Mouse (Mus musculus) T-helper 17 cell (primary cell): ENCODE results near the gene Dync1i1.

Experiments used
- in situ Hi-C, 2 experiments: fragments of 300-600 bp; cut with MboI, MseI; formaldehyde crosslinking; loops; 1 replicate in 1 of 2; 2 replicates in 1 of 2; pipeline ENCODE4 v1.15.1; 2025; ENCODE audit warnings: high pct_unique_total_duplicates in 2 of 2

Dync1i1 gene

GRCm38 (mm10) chr6:5966376-5966775, 240.9 kb downstream of the Dync1i1 start:
- in situ Hi-C loops = no loop called here

DNA sequence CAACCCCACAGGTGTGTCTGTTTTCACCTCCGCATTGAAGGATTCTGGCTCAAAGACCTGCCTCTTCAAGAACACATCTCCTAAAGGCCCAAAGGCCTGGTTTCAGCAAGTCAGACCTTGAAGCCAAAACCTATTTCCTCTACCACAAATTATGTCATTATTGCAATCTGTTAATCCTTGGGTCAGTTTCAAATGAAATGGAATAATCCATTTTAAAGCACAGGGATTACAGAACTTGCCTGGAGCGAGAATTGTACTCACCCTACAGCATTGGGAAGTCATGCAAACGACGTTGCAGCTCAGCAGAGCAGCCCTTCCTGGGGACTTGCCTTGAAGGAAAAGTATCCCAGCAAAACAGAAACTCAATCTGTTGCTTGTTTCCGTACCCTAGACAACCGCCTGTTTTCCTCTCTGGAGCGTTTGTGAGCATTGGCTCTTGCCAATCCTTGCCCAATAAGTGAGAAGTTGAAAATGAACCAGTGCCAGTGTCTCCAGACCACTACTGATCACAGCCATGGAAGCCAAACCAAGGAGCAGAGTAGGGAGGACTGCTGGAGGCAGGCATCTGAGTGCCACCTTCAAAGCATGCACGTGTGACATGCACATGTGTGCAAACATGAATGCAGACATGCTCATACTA, 241.5 kb downstream of the Dync1i1 start:
- in situ Hi-C loops = no loop called here

GRCm38 (mm10) chr6:5967545-5967944, 242.1 kb downstream of the Dync1i1 start:
- in situ Hi-C loops = no loop called here

DNA sequence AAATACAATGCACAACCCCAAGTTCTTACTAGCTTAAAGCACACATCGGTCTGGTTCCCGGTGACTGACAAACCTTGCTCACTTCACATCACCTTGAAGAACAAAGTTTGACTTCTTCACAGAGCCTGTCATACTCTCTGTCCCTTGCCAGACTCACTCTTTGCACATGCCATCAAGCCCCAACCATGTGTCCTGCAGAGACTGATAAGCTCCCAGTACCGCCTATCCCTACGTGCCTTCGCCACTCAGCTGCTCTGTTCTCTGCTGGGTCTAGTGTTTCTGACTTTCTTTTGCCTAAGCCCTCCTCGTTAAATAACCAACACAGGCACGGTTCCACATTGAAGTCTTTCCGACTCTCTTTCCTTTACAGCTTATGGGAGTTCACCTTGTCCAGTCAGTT, 244.2 kb downstream of the Dync1i1 start:
- in situ Hi-C loops = no loop called here

- in situ Hi-C loops = loop anchor here in 1 of 2 experiments (25.0 kb wide), 1 partner anchor 1661 kb away; no protein-coding TSS in a partner anchor
These were observed 250.8 kb downstream of the Dync1i1 start for GRCm38 (mm10) chr6:5976241-5976640.

GRCm38 (mm10) chr6:5977238-5977920, 251.9 kb downstream of the Dync1i1 start:
- in situ Hi-C loops = loop anchor here in 1 of 2 experiments (25.0 kb wide), 1 partner anchor 1660 kb away; no protein-coding TSS in a partner anchor

DNA sequence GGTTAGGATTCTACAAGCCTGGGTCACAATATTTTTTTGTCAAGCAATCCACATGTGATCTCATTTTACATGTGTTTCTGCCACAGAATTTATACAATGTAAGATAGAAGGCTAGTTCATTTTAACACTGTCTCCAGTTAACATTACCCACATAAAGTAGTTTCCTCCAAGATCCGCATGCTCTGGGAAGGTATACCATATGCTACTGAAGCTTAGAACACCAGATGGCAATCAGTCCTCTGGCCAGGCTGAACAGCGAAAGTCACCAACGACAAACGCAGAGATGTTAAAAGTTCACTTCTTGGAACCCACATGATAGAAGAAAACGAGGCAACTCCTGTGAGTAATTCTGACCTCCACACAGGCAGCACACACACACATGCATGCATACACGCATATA, 265.8 kb downstream of the Dync1i1 start:
- in situ Hi-C loops = loop anchor here (10.0 to 25.0 kb wide), 2 partner anchors 904 to 1646 kb away; no protein-coding TSS in a partner anchor

DNA sequence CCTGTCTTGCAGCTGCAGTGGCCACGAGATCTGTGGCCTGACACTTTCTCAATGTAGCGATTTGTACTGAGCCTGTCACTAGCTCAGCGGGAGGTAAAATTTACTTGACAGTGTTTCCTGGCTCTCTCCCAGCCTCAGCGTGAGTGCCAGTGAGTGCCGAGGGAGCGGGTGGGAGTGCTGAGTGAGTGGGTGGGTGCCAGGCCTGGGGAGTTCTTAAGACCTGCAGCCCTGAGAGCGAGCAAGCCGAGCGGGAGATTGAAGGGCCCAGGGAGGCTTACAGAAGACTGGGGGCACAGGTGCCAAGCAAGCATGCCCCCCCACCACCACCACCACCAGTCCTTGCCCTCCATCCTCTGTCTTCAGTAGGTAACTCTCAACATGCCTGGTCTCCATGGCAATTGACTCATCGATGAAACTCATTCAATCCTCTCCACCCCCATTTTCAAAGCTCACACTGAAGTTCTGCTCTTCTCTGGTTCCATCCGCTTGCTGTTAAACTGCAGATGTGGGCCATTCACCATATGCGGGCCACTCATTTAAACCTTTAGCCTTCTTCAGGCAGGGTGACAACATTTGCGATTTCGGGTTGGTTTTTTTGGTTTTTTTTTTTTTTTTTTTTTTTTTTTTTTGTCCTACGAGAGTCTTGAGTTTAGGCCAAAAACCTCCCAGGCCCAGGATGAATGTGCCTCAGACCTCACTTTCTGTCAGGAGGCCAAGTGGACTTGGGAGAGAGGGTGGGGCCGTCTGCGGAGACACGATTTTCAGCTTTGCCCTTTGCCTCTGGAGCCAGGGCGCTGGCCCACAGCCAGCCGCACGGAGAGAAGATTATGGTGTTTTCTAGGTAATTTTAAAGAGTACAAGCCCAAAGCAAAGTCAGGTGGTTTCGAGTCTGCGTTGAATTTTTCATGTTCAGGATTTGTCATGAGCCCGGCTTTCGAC, 266.6 kb downstream of the Dync1i1 start:
- in situ Hi-C loops = loop anchor here (10.0 to 25.0 kb wide), 2 partner anchors 903 to 1645 kb away; no protein-coding TSS in a partner anchor

DNA sequence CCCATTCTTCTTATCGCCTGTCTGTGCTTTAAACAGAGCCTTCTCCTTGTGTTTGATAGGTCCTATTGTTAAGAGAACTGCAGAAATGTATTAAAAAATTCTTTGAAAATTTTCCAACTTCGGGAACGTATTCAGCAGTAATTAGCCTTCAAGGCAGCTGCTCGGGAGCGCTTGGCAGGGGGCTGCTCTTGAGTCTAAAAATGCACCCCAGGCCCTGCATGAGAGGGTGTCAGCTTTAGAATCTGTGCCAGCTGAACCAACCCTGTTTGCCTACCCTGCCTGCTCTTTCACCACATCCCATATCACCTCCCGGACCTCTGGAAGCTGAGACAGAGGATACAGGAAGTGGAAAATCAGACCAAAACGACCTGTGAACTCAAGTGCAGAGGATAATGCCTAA, 267.6 kb downstream of the Dync1i1 start:
- in situ Hi-C loops = loop anchor here (10.0 to 25.0 kb wide), 2 partner anchors 902 to 1644 kb away; no protein-coding TSS in a partner anchor

DNA sequence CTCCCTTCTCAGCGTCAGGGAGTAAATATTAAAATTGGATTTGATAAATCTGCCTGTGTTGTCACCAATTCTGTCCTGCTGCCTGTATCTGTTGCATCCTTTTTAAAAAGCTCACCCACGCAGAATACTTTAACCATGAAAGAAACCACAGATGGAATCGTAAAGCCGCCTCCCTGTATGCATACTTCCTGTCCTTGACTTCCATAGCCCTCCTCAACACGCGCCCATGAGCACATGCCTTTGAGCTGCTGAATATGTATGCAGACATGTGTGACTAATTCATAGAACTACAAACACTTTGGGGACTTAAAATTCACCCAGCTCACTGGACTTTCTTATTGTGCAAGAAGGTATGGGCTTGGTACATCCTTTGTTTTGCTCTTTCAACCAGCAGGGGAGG, 272.1 kb downstream of the Dync1i1 start:
- in situ Hi-C loops = loop anchor here (10.0 to 25.0 kb wide), 2 partner anchors 897 to 1640 kb away; no protein-coding TSS in a partner anchor

DNA sequence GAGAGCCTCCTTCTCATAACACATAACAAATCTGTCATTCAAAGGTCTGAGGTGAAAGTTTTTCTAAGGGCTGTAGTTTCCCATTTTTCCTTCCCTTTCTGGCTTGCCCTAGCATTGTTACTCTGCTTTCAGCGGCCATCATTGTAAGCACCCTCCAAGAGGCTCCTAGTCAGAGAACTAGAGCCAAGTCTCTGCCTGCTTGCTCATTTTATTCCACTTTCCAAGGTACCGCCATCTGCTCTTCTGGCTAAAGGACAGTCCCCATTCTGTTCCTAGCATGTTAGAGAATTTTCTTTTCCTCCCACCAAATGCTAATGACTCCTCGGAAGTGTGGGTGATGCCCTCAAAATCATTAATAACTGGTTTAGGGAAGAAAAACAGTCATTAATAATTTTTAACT, 276.6 kb downstream of the Dync1i1 start:
- in situ Hi-C loops = loop anchor here in 1 of 2 experiments (25.0 kb wide), 1 partner anchor 885 kb away; the partner anchor contains the start of gene Dlx5

- in situ Hi-C loops = loop anchor here in 1 of 2 experiments (25.0 kb wide), 1 partner anchor 882 kb away; the partner anchor contains the start of gene Dlx5
These were observed 279.5 kb downstream of the Dync1i1 start for GRCm38 (mm10) chr6:6004756-6005485.

GRCm38 (mm10) chr6:6005762-6006431, 280.5 kb downstream of the Dync1i1 start:
- in situ Hi-C loops = loop anchor here in 1 of 2 experiments (25.0 kb wide), 1 partner anchor 881 kb away; the partner anchor contains the start of gene Dlx5

- in situ Hi-C loops = loop anchor here in 1 of 2 experiments (25.0 kb wide), 1 partner anchor 876 kb away; the partner anchor contains the start of gene Dlx5
These were observed 285.9 kb downstream of the Dync1i1 start for GRCm38 (mm10) chr6:6011364-6011763.

DNA sequence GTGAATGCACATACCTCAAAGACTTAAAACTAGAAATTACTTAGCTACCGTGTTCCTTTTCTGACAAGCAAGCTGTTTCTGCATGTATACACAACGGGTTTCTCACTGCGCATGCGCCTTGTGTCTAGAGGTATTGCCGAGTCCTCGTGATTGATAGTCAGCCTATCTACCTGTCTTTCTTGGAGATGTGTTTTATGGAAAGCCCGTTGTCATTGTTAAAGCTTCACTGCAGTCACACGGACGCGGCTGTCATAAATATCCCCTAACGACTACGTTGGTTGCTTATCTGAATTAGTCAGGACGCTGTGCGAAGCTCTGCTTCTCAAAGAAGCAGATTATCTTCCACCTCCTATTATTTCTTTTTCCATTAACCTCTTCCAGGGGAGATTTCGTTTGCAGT, 290.2 kb downstream of the Dync1i1 start:
- in situ Hi-C loops = loop anchor here in 1 of 2 experiments (25.0 kb wide), 1 partner anchor 872 kb away; the partner anchor contains the start of gene Dlx5

GRCm38 (mm10) chr6:6016931-6017330, 291.5 kb downstream of the Dync1i1 start:
- in situ Hi-C loops = loop anchor here in 1 of 2 experiments (25.0 kb wide), 1 partner anchor 870 kb away; the partner anchor contains the start of gene Dlx5

- in situ Hi-C loops = loop anchor here (10.0 to 25.0 kb wide), 2 partner anchors 863 to 1301 kb away; partner anchors contain the start of gene Dlx5 (in 1 of the 2)
These were observed 298.5 kb downstream of the Dync1i1 start for GRCm38 (mm10) chr6:6023976-6024375.

GRCm38 (mm10) chr6:6027664-6028063, 302.2 kb downstream of the Dync1i1 start:
- in situ Hi-C loops = loop anchor here in 1 of 2 experiments (10.0 kb wide), 1 partner anchor 1297 kb away; no protein-coding TSS in a partner anchor

DNA sequence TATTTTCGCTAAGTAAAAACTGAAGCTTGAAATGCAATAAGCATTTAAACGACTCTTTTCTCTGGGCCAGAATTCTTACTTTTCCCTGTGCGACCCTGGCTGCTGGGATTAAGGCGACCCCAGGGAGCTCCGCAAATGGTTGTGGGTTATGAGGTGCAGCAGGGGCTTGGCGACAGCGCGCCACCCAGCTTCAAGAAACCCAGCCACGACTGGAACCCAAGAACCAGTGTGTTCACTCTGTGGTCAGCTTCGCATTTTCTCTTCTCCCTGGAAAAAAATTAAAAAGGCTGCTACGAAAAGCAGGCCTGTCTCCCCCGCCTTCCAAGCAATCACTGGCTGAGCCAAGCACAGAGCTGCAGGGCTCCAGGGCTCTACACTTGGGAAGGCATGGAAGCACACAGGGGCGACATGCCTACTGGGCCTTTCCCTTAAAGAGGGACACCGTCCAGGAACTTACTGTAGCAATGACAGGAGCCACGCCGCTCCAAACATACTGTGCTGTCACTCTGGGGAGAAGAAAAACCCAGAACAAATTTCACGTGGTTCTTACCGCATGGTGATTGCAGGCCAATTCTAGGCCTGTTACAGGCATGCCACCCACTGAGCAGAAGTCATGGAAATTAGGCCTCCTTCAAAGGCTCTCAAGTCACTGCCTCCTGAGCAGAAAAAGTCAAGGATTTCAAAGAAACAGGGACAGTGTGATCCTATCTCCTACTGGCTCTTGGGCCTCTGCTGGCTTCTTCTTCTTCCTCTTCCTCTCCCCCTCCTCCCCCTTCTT, 313.5 kb downstream of the Dync1i1 start:
- in situ Hi-C loops = no loop called here
